Mouse (Mus musculus) liver, embryonic 16.5 days (tissue): Measurements from ENCODE around the gene Aldh4a1. TPM values are rescaled to one million over a fixed set of nuclear protein-coding genes. Genes with fewer than 3 reads are reported as not detected.

Experiments used
- ATAC-seq: fragments of 200-750 bp; cut with Nextera tagmentation; 2 replicates; pipeline ENCODE4 v1.8.0; 2017; ENCODE audit warnings: low read depth, mild to moderate bottlenecking, moderate number of reproducible peaks, moderate library complexity
- H3K27ac ChIP-seq: fragments of 300-500 bp; sonication (generic); 2 replicates; pipeline ENCODE4 v1.5.1; 2014; ENCODE audit warnings: mild to moderate bottlenecking, low read length
- H3K27me3 ChIP-seq: fragments of 300-500 bp; sonication (generic); 2 replicates; pipeline ENCODE4 v1.6.1; 2014; ENCODE audit warnings: low read depth, low read length, mixed read lengths; ENCODE audit not compliant: control insufficient read depth, insufficient read depth
- H3K36me3 ChIP-seq: fragments of 300-500 bp; sonication (generic); 2 replicates; pipeline ENCODE4 v1.6.1; 2014; ENCODE audit warnings: mild to moderate bottlenecking; ENCODE audit not compliant: control insufficient read depth, insufficient read depth
- H3K4me1 ChIP-seq: fragments of 300-500 bp; sonication (generic); 2 replicates; pipeline ENCODE4 v1.6.1; 2014; ENCODE audit warnings: low read depth, low read length, mixed read lengths; ENCODE audit not compliant: control insufficient read depth
- H3K4me2 ChIP-seq: fragments of 300-500 bp; sonication (generic); 2 replicates; pipeline ENCODE4 v1.6.1; 2014; ENCODE audit warnings: low read depth, low read length, mixed read lengths
- H3K4me3 ChIP-seq: fragments of 300-500 bp; sonication (generic); 2 replicates; pipeline ENCODE4 v1.5.1; 2014; ENCODE audit warnings: low read depth, mild to moderate bottlenecking, low read length
- H3K9ac ChIP-seq: fragments of 300-500 bp; sonication (generic); 2 replicates; pipeline ENCODE4 v1.6.1; 2014; ENCODE audit warnings: low read depth, low read length
- H3K9me3 ChIP-seq: fragments of 300-500 bp; sonication (generic); replicated peaks from 2 replicates; pipeline ENCODE4 v1.6.1; 2016; ENCODE audit warnings: low read length; ENCODE audit not compliant: control insufficient read depth
- WGBS: fragments of 180-500 bp; shearing (Covaris S2); extraction: QIAGEN DNeasy Blood & Tissue Kit; methylation state at CpG from one replicate; pipeline ENCODE4 v1.1.7; 2014; ENCODE audit not compliant: insufficient replicate concordance; 5-methylcytosine and 5-hydroxymethylcytosine counted together
- polyA plus RNA-seq: library from polyadenylated mRNA; unstranded; fragments of >200 nt; fragmentation: Nextera tagmentation; extraction: Ambion mirVana; gene quantifications from 2 replicates; pipeline ENCODE4 v1.2.1, GENCODE M21; 2015

Gene Aldh4a1
- polyA plus RNA-seq, 1 experiment from 2014 or later = 110 TPM

GRCm38 (mm10) chr4:139611542-139611953 is 11.1 kb upstream of the Aldh4a1 start:
- H3K9me3 ChIP-seq = peaks cover 2% of the 10 kb centered on the region; the same call in 1 of the 2 replicates
- no peak overlapping the region for H3K27ac ChIP-seq
- H3K4me1 ChIP-seq = peaks cover 5% of the 10 kb centered on the region; the same call in 1 of the 2 replicates
- WGBS = 3% methylated on average over 10 of the region's 10 CpGs
- ATAC-seq = no peak
- peaks cover 12% of the 10 kb centered on the region for H3K36me3 ChIP-seq
- H3K4me3 ChIP-seq = no peak overlapping the region
- no peaks in the 10 kb centered on the region for H3K27me3 ChIP-seq
- H3K9ac ChIP-seq = no peak overlapping the region
- peak overlapping the region; percentile 14; the same call in 1 of the 2 replicates for H3K4me2 ChIP-seq

GRCm38 (mm10) chr4:139614524-139615260 is 8.0 kb upstream of the Aldh4a1 start:
- peaks cover 2% of the 10 kb centered on the region; the same call in 1 of the 2 replicates for H3K9me3 ChIP-seq
- peaks cover 12% of the 10 kb centered on the region for H3K36me3 ChIP-seq
- ATAC-seq = no peak
- no peak overlapping the region for H3K9ac ChIP-seq
- H3K4me2 ChIP-seq = no peak overlapping the region
- no peak overlapping the region for H3K27ac ChIP-seq
- H3K4me3 ChIP-seq = no peak overlapping the region
- peaks cover 8% of the 10 kb centered on the region; the same call in 1 of the 2 replicates for H3K4me1 ChIP-seq
- 82% methylated on average over 21 of the region's 21 CpGs for WGBS
- no peaks in the 10 kb centered on the region for H3K27me3 ChIP-seq

- Histone ChIP-seq H3K4me2 (peak overlapping the region; percentile 82), H3K9ac (peak overlapping the region; percentile 71), H3K4me1 (peaks cover 8% of the 10 kb centered on the region; the same call in 1 of the 2 replicates), H3K27me3 (no peaks in the 10 kb centered on the region), H3K4me3 (peak overlapping the region; percentile 70), H3K9me3 (peaks cover 2% of the 10 kb centered on the region; the same call in 1 of the 2 replicates), H3K27ac (peak overlapping the region; percentile 43; the same call in 1 of the 2 replicates), H3K36me3 (peaks cover 12% of the 10 kb centered on the region)
- peak; percentile 90 for ATAC-seq
- 10% methylated on average over 24 of the region's 24 CpGs for WGBS
Measured at GRCm38 (mm10) chr4:139616276-139617000, 6.2 kb upstream of the Aldh4a1 start.

- Histone ChIP-seq H3K4me2 (peak overlapping the region; percentile 82), H3K9ac (peak overlapping the region; percentile 71), H3K27ac (0 out of 2 replicates have a peak overlapping the region, but pooled peaks have one; percentile 43), H3K36me3 (peaks cover 12% of the 10 kb centered on the region), H3K4me3 (peak overlapping the region; percentile 70), H3K4me1 (peaks cover 13% of the 10 kb centered on the region), H3K27me3 (no peaks in the 10 kb centered on the region), H3K9me3 (peaks cover 2% of the 10 kb centered on the region; the same call in 1 of the 2 replicates)
- no peak for ATAC-seq
- 40% methylated on average over 3 of the region's 3 CpGs for WGBS
Measured at GRCm38 (mm10) chr4:139617001-139617364, 5.7 kb upstream of the Aldh4a1 start.

- H3K27ac ChIP-seq = no peak overlapping the region
- H3K9me3 ChIP-seq = no peaks in the 10 kb centered on the region
- no peak overlapping the region for H3K4me2 ChIP-seq
- H3K4me3 ChIP-seq = no peak overlapping the region
- ATAC-seq = no peak
- H3K27me3 ChIP-seq = no peaks in the 10 kb centered on the region
- H3K9ac ChIP-seq = no peak overlapping the region
- H3K4me1 ChIP-seq = peaks cover 22% of the 10 kb centered on the region
- no peaks in the 10 kb centered on the region for H3K36me3 ChIP-seq
- WGBS = 47% methylated on average over 6 of the region's 6 CpGs
Measured at GRCm38 (mm10) chr4:139619765-139620164, 2.9 kb upstream of the Aldh4a1 start.

GRCm38 (mm10) chr4:139623434-139624115 is 909 bp downstream of the Aldh4a1 start:
- no peak for ATAC-seq
- 18% methylated on average over 21 of the region's 21 CpGs for WGBS
- Histone ChIP-seq H3K27me3 (no peaks in the 10 kb centered on the region), H3K4me1 (peaks cover 17% of the 10 kb centered on the region), H3K4me2 (peak overlapping the region; percentile 96), H3K9ac (peak overlapping the region; percentile 85), H3K4me3 (peak overlapping the region; percentile 78), H3K27ac (peak overlapping the region; percentile 85), H3K36me3 (no peaks in the 10 kb centered on the region), H3K9me3 (no peaks in the 10 kb centered on the region)

GRCm38 (mm10) chr4:139624116-139624489 is 1.4 kb downstream of the Aldh4a1 start:
- Histone ChIP-seq H3K27ac (peak overlapping the region; percentile 77), H3K4me2 (peak overlapping the region; percentile 96), H3K36me3 (no peaks in the 10 kb centered on the region), H3K4me3 (peak overlapping the region; percentile 78), H3K9me3 (no peaks in the 10 kb centered on the region), H3K4me1 (peaks cover 17% of the 10 kb centered on the region), H3K27me3 (no peaks in the 10 kb centered on the region), H3K9ac (no peak overlapping the region; the same call in 1 of the 2 replicates)
- WGBS = 56% methylated on average over 5 of the region's 5 CpGs
- peak; percentile 65 for ATAC-seq

GRCm38 (mm10) chr4:139624706-139625105 is 2.0 kb downstream of the Aldh4a1 start:
- peak overlapping the region; percentile 96 for H3K4me2 ChIP-seq
- ATAC-seq = peak; percentile 41
- H3K36me3 ChIP-seq = no peaks in the 10 kb centered on the region
- peak overlapping the region; percentile 77 for H3K27ac ChIP-seq
- H3K4me3 ChIP-seq = peak overlapping the region; percentile 49
- 62% methylated on average over 10 of the region's 10 CpGs for WGBS
- H3K4me1 ChIP-seq = peaks cover 17% of the 10 kb centered on the region
- H3K9me3 ChIP-seq = no peaks in the 10 kb centered on the region
- no peak overlapping the region for H3K9ac ChIP-seq
- no peaks in the 10 kb centered on the region for H3K27me3 ChIP-seq
